Mouse (Mus musculus) layer of hippocampus, adult 11-12 months (tissue): ENCODE data around the gene Gm9611.
"Not testable (repeated sequence)": the region's sequence is repeated elsewhere in the genome, so short reads cannot be mapped to it uniquely, and the experiment has no call there.

ENCODE experiments used
- DNase-seq: peaks from one replicate; pipeline ENCODE4 v3.0.0; 2022; ENCODE audit warnings: low spot score

The Gm9611 gene

GRCm38 (mm10) chr14:42297258-42297657 lies at the start of gene Gm9611:
Gene Gm9611, minus strand, starts transcription at chr14:42297358.
- not testable (repeated sequence) for DNase-seq

- not testable (repeated sequence) for DNase-seq
These were observed 12.8 kb upstream of the Gm9611 start, which contains the start of gene Gm7995 for GRCm38 (mm10) chr14:42309910-42310309. Gene Gm7995, plus strand, starts transcription at chr14:42310210.

DNA sequence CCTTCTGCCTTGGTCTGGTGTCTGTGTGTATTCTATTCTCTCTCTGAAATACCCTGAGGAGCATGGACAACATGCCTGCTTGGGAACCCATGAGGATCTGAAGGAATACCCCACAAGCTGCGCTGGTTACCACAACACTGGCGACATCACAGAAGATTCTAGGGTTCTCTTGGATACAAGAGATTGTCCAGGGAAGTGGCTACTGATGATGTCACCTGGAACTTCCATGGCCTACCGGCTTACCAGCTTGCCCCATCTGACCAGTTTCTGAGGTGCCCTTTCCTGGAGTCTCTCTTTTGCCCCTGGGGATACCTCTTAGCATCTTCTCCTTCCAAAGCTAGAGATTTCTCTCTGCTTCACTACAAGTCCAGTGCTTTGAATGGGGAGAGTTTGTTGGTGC lies 37.2 kb downstream of the Gm9611 start, which contains the start of gene Gm17026:
Gene Gm17026 (minus strand): TSS at position 101 of the 400 bp plus-strand sequence.
- not testable (repeated sequence) for DNase-seq
